Mouse (Mus musculus): Measurements from ENCODE around the gene Zglp1.

The Zglp1 gene

GRCm38 (mm10) chr9:21067006-21067684 is at the start of gene Zglp1:
Gene Zglp1 (minus strand): TSS chr9:21067093.
- WGBS: 85% methylated on average over 27 of the region's 27 CpGs

GRCm38 (mm10) chr9:21115105-21115504 is 48.2 kb upstream of the Zglp1 start:
- 95% methylated on average over 8 of the region's 8 CpGs for WGBS

- 79% methylated on average over 7 of the region's 7 CpGs for WGBS
Observed at GRCm38 (mm10) chr9:21114190-21114589, 47.3 kb upstream of the Zglp1 start.

DNA sequence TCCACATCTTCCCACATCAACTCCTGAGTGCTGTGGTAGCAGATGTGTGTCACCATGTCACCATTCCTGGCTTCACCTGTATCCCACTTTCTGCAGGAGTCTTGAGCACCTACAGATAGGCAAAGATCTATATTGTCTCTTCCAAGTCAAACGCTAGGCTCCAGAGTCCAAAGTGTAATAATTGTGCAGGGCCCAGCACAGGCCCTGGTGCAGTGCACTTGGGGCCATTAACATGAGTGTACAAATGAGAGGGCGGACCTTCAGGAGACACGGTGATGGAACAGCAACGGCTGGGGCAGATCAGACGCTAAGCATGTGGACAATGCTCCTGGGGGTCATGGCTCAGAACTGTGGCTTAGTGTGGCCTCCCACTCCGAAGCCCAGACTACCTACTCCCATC is 46.9 kb upstream of the Zglp1 start:
- 92% methylated on average over 6 of the region's 6 CpGs for WGBS

DNA sequence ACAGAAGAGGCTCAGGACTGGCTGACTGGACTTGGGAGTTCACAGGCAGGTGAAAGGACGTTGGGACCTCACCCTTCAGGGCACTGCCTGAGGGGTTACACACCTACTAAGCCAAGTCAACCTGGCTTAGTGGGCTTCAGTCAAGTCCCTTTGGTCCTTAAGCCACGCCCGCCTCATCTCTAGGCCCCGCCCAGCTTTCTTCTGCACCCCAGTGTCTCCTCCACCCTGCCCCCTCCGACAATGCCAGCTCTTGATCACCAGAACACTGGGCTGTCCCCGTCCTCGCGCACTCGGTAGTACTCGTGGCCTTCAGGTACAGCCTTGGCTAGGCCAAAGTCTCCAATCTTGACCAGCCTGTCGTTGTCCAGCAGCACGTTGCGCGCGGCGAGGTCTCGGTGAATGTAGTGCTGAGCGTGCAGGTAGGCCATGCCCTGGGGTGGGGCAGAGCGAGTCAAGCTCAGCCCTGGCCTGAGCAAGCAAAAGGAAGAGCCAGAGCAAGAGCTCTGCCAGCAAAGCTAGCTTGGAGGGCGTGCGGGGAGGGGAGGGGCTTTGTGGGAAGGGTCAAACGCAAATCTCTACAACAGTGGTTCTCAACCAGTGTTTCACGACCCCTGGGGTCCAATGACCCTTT is 40.8 kb upstream of the Zglp1 start:
- 68% methylated on average over 23 of the region's 23 CpGs for WGBS

DNA sequence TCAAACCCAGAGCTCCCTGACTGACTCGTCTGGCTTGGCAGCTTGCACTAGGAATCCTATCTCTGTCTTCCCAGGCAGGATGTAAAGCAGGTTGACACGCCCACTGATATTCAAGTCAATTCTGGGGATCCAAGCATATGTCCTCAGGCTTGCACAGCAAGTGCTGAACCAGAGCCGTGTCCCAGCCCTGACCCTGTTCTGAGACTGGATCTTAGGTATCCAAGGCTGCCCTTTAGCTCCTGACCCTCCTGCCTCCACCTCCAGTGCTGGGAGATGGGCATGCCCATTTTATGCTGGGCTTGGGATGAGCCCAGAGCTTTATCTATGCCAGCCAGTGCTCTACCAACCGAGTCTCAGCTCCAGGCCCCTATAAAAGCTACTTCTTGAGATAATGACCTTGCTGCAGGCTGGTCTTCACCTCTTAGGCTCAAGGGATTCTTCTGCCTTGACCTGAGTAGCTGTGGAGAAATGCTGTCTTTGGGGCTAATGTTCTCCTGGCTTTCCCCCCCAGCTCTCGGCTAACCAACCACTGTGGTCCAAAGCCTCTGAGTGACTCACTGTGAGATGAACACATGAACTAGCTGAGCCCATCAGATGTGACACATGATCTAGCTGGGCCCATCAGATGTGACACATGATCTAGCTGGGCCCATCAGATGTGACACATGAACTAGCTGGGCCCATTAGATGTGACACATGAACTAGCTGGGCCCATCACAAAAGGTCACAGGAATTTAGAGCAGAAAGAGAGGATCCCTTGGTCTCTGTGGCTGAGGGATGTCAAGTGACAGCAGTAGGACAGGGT is 39.1 kb upstream of the Zglp1 start:
- WGBS: 55% methylated on average over 5 of the region's 5 CpGs

DNA sequence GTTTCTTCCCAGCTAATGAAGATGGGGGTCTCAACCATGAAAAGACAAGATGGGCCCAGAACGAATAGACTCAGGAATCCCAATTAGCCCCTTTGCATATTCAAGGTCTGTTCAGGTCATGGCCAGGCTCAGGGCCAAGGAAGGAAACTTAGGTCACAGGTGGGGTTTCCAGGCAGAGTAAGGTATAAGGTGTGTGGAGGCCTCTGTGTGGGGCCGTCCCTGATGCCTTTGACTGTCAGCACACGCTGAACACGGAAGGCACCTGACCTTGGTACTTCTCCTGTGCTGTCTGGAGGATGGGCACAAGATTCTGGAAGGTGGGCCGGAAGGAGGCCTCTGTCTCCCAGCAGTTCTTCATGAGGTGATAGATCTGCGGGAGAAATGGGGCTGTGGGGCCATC is 37.9 kb upstream of the Zglp1 start:
- WGBS: 85% methylated on average over 6 of the region's 6 CpGs

GRCm38 (mm10) chr9:21102076-21102475 is 35.2 kb upstream of the Zglp1 start:
- 92% methylated on average over 2 of the region's 2 CpGs for WGBS

DNA sequence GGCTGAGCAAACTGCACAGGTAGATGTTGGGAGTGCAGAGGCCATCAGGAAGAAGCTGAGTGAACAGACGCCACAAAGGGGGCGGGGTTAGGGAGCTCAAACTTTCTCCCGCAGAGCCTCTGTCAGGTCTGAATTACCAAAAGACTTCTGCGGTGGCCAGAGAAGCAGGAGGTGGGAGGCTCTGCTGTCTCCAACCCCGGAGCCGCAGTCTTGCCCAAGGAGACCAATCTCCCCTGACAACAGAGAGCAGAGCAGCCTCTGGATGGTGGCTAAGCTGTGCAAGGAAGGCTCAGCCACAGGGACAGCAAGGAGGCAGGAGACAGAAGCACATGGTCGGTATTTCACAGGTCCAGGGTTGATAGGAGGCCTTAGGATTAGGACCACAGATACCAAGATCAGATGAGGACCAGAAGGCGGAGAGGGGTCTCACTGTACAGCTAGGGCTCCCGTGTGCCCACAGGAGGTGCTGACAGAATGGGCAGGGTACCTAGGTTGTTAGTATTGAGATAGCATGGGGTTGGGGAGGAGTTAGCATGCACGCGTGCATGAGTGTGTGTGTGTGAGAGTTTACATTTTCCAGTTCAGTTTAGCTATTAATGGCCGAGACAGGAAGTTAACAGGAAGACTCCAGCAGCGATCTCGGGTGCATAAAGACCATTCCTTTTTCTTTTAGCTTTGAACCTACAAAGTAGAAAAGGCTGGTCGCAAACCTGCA is 33.7 kb upstream of the Zglp1 start:
- 55% methylated on average over 15 of the region's 15 CpGs for WGBS

- 45% methylated on average over 8 of the region's 8 CpGs for WGBS
Observed at GRCm38 (mm10) chr9:21097793-21098192, 30.9 kb upstream of the Zglp1 start.

GRCm38 (mm10) chr9:21095958-21096357 is 29.1 kb upstream of the Zglp1 start:
- WGBS: 93% methylated on average over 4 of the region's 4 CpGs

DNA sequence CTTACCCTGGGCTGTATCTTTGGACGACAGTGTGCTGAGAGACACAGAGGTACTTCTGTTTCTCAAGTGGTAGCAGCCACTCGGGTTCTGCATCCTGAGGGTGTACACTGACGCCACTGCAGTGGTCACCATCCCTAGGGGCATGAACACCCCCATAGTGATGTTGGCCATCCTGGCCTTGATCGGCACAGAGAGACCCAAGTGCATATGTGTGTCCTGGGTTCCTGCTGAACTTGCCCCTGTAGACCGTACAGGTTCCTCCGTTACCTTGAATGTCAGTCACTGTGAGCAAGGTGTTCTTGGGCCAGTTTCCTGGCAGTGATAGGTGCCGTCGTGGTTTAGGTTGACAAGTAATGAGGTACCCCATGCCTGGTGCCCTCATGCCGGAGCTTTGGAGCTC is 26.5 kb upstream of the Zglp1 start:
- 97% methylated on average over 9 of the region's 9 CpGs for WGBS

DNA sequence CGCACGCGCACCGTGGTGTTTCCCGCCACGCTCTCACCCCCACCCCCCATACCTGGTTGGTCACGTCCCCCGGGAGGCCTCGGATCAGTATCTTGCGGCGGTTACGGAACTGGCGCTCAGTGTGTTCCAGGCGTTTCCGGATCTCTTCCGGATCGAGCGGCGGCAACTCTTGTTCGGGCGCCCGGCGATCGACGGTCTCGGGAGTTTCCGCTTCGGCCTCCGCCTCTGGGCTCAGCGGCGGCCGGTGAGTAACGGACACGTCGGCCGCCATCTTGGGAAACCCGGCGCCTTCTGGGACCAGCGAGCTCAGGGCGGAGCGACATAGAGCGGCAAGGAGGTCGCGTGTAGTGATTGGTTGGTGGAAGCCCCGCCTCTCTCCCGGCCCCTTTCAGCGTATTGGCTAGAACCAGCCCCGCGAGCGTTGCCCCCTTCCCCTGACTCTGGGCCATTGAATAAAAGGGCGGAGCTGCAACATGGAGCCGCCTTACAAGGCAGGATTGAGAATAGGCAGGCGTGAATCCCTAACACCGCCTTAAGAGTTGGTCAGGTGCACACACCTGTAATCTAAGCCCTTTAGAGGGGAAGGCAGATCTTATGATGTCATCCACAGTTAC is 24.9 kb upstream of the Zglp1 start, which contains the start of the genes Gm38431 and Raver1:
Gene Gm38431 (minus strand): TSS at position 291 of the 614 bp plus-strand sequence.
Gene Raver1 (minus strand): TSS at position 302 of the 614 bp plus-strand sequence.
- under 1% methylated on average over 54 of the region's 54 CpGs for WGBS

- 2% methylated on average over 24 of the region's 24 CpGs for WGBS
Observed at GRCm38 (mm10) chr9:21090972-21091706, 24.2 kb upstream of the Zglp1 start.

GRCm38 (mm10) chr9:21090537-21090936 is 23.6 kb upstream of the Zglp1 start:
- 74% methylated on average over 1 of the region's 1 CpGs for WGBS

GRCm38 (mm10) chr9:21083324-21083723 is 16.4 kb upstream of the Zglp1 start:
- 45% methylated on average over 3 of the region's 3 CpGs for WGBS

- 63% methylated on average over 9 of the region's 9 CpGs for WGBS
Observed at GRCm38 (mm10) chr9:21081127-21081526, 14.2 kb upstream of the Zglp1 start.

DNA sequence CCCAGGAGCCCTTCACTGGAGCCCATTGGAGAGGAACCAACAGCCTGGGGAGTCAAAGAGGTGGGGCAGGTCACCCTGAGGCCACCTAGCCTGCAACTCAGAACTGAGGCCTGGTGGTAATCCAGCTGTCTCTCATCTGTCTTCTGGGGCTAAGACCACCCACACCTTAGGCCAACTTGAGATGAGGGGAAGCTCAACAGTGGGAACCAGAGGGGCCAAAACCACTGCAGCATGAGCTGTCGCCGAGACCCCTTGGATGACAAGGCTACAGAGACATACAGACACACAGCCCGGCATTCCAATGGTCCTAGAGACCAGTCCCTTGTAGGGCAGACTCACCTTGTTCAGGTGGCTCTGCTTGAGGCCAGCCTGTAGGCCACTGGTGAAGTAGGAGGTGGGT is 8.7 kb upstream of the Zglp1 start:
- 91% methylated on average over 3 of the region's 3 CpGs for WGBS

GRCm38 (mm10) chr9:21074173-21074572 is 7.3 kb upstream of the Zglp1 start:
- 49% methylated on average over 1 of the region's 1 CpGs for WGBS

DNA sequence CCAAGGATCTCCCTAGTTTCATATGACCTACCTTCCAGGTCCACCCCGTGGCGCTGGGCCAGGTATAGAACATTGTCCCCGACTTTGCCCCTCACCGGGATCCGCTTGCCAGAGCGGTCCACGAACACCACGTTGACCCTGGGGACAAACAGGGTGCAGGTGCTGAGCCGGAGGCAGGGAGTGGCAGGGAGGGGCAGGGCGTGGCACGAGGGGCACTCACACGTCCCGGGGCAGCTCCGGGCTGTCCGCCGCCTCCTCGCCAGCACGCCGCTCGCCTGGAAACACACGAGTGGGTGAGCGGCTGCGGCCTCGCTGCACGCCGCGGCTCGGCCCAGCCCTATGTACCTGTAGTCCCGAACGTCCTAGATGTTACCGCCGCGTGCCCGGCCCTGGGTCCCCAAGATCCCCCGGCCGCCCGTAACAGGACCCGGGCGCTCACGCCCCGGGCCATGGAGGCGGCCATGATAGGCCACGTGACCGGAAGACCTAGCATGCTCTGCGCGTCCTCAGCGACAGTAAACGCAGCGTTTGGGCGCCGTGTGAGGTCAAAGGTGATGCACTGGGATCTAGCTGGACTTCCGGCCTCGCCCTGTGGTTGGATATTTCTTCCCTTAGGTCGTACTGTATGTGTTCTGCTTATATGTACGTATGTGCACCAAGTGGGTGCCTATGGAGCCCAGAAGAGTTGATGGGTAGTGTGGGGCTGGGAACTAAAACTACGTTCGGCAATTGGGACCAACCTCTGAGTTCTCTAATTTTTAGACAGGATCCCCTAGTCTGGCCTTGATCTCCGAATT is 6.3 kb upstream of the Zglp1 start, which contains the start of the genes Gm49373 and Fdx1l:
Gene Gm49373 (minus strand): TSS at position 53 of the 797 bp plus-strand sequence.
Gene Fdx1l (minus strand): TSS at position 571 of the 797 bp plus-strand sequence.
- 1% methylated on average over 58 of the region's 58 CpGs for WGBS

Data from cerebral cortex, adult 2 months (tissue).